Mouse (Mus musculus) liver, adult 2 months (tissue): ENCODE measurements at regions not wholly inside any gene's neighbourhood (a gene's known extent, or its start where the extent isn't known, plus 50 kb on each side); places are given as distances from the start of the nearest gene placed in this dataset.

Experiments used
- CTCF ChIP-seq: fragments of 200-500 bp; IDR thresholded peaks from 2 replicates; pipeline ENCODE4 v1.5.1; 2011; ENCODE audit warnings: low read depth, low read length, control low read depth
- POLR2A ChIP-seq: fragments of 200-500 bp; IDR thresholded peaks from 2 replicates; pipeline ENCODE4 v1.6.1; 2011; ENCODE audit warnings: low read length, control low read depth; ENCODE audit not compliant: insufficient read depth; ENCODE audit errors: extremely low read depth

GRCm38 (mm10) chr8:127684213-127684612, 620.5 kb downstream of the Pard3 start:
- TF ChIP-seq CTCF (no peak), POLR2A (no peak)
